Mouse (Mus musculus) ES-E14 (cell line): ENCODE data around the gene Tnni3.

Source experiments
- HCFC1 ChIP-seq: IDR thresholded peaks from 2 replicates; pipeline ENCODE4 v1.6.1; 2012; ENCODE audit warnings: low read length, inconsistent platforms, borderline replicate concordance; ENCODE audit not compliant: insufficient read depth
- ZC3H11A ChIP-seq: IDR thresholded peaks from 2 replicates; pipeline ENCODE4 v1.6.1; 2012; ENCODE audit warnings: low read depth, mild to moderate bottlenecking, inconsistent platforms, low read length, borderline replicate concordance
- ZNF384 ChIP-seq: IDR thresholded peaks from 2 replicates; pipeline ENCODE4 v1.6.1; 2012; ENCODE audit warnings: low read depth, low read length, inconsistent platforms

DNA sequence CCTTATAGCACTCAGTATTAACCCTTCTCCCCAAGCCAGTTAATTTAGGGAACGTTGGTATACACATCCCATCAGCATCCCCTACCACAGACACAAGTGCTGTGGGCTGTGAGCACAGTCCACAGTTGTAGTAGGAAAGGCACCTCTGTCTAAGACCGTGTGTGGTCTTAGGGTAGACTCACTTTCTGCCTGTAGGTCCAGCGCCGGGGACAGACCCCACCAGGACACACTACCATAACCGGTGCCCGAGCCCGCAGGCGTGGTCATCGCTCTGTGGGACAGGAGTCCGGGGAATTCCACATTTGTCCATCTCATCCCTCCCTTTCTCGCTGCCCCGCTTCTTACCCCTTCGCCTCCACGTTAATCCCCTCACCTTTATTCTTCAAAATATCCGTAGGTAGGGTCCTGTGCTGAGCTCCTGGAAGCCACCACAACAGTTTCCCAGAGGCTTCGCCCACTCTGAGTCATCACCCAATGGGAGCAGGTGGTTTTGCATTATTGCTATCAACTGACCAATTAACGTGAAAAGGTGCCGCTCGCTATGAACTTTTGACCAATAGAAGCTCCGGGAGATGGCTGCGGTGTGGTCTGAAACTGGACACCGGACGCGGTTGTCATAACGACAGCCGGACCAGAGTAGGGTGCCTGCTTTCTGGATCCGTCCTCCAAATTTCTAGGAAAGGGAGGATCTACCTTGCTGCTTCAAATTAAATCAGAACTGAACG lies 8.1 kb upstream of the Tnni3 start, which contains the start of gene Dnaaf3:
- TF ChIP-seq ZNF384 (no peak), ZC3H11A (no peak), HCFC1 (no peak)
